Mouse (Mus musculus): Measurements from ENCODE around the gene Cdc37l1.

Cdc37l1 gene

DNA sequence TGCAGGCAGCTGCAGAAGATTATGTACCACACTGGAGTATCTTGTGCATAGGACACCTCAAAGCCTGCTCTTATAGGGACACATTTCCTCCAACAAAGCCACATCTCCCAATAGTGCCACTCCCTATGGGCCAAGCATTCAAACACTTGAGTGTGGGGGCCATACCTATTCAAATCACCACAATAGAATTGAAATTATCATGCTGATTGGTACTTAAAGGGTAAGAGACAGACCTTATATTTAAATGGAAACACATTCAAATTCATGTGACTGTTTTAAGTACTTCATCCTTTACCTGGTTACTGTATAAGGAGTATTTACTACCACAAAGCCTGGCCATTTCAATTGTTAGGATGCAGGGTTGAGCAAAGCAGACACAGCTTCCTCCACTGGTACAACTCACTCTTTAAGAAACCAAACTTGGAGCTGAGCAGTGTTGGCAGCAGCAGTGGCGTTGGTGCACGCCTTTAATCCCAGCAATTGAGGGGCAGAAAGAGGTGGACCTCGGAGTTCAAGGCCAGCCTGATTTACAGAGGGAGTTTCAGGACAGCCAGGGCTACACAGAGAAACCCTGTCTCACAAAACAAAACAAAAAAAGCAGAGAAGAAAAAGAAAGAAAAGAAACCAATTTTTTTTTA is 18.0 kb downstream of the Cdc37l1 start:
- DNase-seq (ENCODE audit: low spot score), result no peak

DNA sequence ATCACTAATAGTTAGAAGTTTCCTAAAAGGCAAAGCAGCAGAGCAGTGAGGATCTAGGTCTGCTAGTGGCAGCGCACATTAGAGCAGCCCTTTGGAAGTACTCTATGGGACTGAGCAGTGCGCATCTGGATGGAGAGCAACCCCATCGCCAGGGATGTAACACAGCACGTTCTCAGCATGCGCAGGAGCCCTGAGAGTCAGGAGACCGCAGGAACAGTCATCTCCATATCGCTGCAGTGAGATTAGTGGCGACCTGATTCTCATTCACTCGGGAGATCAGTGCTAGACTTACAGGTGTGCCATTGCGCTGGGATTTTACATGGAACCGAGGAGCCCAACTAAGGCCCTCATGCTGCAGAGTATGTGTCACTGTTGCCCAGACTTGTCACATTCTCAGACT is 18.9 kb downstream of the Cdc37l1 start:
- DNase-seq (ENCODE audit: low spot score), result no peak

DNA sequence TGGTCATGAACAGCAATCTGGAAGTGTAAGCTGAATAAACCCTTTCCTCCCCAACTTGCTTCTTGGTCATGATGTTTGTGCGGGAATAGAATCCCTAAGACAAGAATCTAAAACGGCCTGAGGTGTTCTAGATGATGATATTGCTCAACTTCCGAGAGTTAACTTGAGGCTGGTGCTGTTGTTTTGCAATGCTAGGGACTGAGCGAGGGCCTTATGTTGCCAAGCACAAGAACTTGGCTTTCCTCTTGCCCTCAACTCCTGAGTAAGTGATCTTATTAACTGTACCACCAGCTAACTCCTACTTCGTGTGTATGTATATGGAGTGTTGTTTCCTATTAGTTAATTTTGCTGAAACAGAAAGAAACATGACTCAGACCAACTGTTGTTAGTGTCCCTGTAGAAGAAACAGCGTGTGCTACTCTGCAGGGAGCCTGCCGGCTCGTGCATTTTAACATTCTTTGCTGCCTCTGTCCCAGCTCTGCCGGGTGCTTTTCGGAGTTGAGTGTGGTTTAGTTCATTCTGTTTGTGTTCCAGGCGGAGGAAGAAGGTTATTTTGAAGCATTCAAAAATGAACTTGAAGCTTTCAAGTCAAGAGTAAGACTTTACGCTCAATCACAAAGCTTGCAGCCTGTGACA is 21.3 kb downstream of the Cdc37l1 start:
- no peak for DNase-seq (ENCODE audit: low spot score)

DNA sequence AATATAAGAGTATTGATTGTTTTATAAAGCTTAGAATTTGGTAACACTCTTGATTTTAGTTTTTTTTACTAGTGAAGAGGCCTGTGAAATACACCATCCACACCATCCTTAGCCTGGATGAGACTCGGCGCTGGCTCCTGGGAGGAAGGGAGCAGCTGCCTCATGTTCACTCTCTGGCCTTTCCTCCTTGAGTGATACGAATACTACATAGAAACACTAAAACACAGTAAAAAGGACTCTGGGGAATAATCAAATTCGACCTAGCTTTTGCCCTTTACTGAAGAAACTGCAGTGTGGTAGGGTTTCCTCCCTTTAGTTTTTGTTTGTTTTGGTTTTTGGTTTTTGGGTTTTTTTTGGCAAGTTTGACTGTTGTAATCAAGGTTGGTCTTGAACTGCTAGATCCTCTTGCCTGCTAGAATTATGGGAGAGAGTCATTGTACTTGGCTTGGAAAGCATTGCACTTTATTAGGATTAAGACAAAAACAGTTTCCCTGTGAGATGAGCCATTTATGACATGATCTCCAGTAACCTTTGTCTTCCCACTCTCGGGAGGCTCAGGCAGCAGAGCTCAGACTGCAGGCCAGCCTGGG is 24.4 kb downstream of the Cdc37l1 start:
- DNase-seq (ENCODE audit: low spot score), result no peak

DNA sequence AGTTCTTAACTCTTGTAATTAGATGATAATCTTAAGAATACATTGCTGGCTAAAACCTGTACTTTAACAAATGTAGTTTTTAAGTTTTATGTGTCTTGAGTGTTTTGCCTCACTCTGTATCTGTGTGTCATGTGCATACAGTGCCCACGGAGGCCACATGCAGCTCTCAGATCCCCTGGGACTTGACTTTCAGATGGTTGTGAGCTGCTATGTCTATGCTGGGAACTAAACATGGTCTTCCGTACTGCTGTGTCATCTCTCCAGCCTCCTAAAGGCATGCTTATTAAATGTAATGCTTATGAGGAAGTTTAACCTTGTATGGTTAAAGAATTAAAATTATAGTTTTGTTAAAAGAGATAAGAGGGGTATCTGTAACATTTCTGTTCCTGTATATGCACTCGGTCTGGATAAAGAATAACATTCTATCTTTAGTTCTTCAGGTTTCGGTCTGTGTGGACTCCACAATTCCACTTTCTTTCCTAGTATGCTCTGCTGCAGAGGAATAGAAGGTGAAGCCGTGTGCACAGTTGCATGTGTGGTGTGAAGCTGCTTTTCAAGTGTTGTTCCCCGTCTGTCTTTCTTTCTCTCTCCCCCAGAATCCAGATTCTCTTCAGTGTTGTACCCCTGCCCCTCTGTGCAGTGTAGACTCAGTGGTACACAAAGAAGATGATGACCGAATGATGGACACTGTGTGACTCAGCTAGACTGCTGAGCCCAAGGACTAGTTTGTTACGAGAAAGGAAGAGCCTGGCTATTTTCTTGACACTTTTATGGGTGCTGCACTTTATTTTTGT is 25.5 kb downstream of the Cdc37l1 start:
- DNase-seq (ENCODE audit: low spot score), result no peak

DNA sequence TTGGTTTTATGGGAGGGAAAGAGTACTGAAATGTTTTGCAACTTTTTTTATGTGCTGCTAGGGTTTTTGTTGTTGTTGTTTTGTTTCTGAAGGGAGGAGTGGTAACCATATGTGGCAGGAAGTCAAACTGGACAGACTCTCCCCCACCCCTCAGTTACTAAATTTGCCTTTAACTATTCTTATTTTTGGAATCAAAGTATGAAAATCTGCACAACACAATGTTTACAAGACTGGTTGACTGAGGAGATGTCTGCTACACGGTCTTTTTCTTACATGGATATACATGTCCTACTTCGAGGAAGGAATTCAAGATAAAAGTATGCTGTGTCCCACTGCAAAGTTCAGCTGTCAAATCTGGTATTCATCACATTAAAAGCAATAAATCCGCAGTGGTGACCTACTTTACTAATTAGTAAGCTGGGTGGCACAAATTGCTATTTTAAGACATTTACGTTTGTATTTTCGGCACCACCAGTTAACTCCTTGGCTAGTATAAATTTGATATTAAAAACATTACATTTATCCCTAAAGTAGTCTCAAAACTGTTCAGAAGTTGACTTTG is 26.1 kb downstream of the Cdc37l1 start:
- DNase-seq (ENCODE audit: low spot score), result no peak

DNA sequence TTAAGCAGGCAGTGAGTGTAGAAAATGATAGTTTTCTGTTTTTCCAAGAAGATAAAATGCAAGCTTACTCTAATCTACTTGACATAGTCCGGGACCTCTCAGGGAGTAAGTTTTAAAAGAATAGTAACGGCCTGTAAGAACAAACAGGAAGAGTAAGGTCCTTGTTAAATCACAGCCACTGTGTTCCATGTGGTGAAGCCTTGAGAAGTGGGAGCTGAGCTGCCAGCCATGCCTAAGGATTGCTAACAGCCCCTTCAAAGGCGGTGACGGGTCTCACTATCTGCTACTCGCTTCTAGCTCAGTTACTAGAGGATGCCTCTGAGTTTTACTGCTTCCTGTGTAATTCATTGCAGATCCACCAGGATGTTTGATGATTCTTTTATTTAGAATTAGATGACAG is 26.6 kb downstream of the Cdc37l1 start:
- no peak for DNase-seq (ENCODE audit: low spot score)

DNA sequence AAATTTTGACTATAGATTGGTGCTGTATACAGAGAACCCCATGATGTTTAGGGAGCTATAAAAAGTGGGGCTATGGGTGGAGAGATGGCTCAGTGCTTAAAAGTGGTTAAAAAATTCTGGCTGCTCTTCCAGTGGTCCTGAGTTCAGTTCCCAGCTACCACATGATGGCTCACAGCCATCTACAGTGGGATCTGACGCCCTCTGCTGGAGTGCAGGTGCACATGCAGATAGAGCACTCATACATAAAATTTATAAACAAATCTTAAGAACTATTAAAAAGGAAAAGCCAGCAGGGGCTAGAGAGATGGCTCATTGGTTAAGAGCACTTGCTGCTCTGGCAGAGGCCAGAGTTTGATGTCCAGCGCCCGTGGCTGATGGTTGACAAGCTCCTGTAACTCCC is 29.5 kb downstream of the Cdc37l1 start:
- no peak for DNase-seq (ENCODE audit: low spot score)

DNA sequence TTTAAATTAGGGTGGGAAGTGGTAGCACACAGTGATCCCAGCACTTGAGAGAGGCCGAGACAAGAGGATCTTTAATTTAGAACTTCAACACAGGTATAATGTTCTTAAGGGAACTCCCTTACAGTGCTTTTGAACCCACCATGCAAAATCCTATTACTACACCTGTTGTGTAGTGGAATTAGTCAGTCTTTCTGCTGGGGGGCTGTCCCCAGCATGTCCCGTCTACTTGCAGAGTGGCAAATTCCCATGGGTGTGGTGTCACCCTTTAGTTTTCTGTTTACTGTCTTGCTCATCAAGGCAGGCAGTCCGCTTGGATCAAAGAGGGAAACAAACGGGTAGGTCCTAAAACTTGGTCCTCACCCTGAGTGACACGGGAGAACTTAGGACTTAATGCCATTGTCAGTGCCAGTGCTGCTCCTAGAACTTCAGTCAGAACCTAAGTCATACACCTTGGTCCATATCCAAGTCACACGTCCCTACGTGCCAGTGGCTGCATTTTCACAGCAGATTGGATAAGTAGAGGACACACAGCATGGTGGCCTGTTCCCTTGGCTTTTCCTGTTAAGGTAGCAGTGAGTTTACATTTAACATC is 31.7 kb downstream of the Cdc37l1 start:
- DNase-seq (ENCODE audit: low spot score), result no peak

DNA sequence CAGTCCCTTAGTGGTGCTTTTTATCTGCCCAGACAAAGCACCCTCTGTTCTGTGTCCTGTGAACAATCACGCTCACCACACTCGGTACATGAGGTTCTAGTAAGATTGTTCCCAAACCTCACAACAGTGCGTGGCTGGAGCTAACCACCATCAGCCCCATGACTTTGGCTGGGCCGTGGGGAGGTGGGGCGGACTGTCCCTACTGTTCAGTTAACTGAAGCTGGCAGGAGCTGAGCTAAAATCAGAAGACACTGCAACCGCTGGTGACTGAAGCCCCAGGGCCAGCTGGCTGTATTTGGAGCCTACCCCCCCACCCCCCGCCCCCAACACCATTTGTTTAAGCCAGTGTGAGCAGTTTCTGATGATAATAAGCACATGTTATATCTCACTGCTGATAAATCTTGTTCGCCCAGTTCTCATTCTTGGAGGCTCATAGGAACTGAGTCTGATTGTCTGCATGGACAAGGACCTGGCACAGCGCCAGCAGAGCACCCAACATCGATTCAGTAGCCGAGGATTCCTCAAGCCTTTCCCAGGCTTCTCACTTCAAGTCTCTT is 34.3 kb downstream of the Cdc37l1 start:
- DNase-seq (ENCODE audit: low spot score), result no peak

DNA sequence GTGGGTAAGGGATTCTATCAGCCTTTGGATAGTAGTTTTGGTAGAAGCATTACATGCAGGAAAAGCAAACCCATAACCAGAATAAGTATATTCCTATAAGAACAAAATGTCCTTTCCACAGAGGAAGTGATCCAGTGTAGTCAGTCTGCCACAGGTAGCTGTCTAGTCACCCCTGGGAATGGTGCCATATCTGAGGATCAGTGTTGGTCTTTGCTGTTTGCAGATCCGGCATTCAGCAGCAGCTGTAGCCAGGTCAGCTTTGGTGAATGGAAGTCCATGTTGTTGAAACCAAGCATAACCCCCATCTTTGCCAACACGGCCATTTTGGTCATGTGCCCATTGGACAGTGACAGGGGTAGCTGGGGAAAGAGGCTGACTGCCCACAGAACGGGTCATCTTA is 41.6 kb downstream of the Cdc37l1 start:
- DNase-seq (ENCODE audit: low spot score), result no peak

DNA sequence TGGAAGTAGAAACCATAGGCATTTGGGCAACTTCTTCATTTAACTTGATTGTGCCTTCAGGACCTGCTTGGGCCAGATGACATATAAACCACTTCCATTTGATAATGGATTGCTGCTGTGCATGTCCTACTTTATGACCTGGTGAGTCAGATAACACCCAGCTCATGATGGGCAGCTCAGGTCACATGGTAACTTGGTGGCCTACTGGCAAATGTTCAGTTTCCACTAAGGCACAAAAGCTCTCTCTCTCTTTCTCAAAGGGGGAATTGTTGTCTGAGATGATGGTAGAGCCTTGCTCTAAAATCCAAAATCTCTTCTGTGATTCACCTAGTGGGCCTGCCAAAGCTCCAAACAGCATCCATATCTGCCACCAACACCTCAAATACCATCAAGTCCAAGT is 42.5 kb downstream of the Cdc37l1 start:
- DNase-seq (ENCODE audit: low spot score), result no peak

DNA sequence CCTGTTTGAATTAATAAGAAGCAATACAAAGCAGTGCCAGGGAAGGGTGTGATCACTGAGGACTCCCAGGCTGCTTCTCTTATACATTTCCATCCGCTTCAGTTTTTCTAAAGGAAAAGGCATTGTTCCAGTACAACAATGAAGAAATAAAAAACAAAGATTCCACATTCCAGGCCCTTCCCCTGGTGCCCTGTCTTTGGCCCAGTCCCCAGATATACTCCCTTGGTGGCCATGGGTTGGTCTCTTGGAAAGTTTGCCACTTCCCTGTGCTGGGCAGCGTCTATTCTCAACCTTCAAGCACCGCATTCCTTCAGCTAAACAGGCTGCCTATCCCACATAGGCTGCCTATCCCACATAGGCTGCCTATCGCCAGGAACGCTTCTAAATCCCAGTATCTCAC is 46.9 kb downstream of the Cdc37l1 start:
- no peak for DNase-seq (ENCODE audit: low spot score)

DNA sequence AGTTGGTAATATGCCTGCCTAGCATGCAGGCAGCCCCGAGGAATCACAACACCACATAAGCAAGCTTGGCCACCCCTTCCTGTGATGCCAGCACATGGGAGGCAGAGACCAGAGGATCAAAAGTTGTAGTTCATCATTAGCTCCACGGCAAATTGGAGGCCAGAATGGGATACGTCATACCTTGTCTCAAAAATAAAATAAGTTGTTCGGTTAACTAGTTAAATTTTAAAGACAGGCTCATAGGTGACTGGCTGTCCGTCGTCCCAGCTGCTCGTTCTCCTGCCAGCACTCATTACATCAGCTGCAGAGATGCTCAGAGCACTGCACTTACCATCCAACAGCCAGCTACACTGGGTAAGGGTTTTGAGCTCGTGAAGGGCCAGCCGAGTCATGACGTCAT is 47.4 kb downstream of the Cdc37l1 start:
- DNase-seq (ENCODE audit: low spot score), result no peak

DNA sequence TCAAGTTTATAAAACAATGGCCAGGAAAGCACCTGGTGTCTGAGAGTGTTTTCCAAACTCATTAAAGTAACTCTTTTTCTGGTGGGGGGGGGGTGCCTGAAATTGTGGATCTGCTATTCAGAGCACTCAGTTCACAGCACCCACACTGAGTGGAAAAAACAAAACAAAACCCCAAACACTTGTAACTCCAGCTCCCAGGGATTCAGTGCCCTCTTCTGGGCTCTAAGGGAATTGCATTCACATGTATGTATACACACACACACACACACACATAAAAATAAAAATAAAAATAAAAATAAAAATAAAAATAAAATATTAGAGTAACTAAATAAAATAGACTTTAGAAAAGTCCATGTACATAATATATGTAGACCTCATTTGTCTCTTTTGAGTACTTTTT is 49.2 kb downstream of the Cdc37l1 start:
- DNase-seq (ENCODE audit: low spot score), result no peak

DNA sequence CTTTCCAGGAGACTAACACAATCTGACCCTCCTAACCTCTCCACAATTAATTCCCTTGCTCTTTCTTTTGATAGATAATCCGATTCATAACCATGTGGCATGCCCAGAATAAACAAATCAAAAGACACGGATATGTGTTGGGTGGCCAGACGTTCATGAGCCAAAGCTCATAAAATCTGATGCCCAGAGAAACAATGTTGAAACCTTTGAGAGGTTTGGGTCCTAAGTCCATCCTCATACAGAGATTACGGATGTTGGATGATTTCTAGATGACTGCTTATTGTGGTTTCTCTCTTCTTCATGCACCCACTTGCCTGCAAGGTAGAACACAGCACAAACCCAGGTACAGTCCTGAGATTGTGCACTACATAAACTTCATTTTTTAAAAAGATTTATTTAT is 50.1 kb downstream of the Cdc37l1 start:
- no peak for DNase-seq (ENCODE audit: low spot score)

DNA sequence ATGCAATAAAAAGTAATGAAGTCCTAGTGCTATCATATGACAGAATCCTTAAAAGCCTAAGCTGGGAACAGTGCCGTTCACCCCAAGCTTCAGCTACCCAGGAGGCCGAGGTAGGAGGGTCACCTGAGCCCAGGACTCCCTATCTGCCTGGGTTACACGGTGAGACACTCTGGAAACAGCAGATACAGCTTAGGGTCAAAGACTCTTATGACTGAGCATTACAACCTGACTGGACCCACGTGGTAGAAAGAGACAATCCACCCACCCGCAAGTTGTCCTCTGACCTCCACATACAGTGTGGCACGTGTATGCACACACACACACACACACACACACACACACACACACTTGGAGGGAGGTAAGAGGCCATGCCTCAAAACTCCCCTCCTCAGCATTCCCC is 52.0 kb downstream of the Cdc37l1 start:
- no peak for DNase-seq (ENCODE audit: low spot score)

DNA sequence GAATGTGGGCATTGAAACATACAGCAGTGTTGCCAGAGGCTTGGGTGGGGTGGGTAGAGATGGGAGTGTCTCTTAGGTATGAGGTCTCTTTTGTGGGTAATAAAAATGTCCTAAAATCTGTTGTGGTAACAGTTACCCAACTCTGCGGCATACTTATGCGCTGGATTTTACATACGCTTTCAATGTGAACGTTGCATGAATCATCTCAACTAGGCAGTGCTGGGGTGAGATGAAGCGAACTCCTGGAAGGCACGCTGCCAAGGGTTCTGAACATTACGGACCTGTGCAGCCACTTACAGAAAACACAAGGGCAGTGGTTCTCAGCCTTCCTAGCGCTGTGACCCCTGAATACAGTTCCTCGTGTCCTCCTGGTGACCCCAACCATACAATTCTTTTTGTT is 52.5 kb downstream of the Cdc37l1 start:
- no peak for DNase-seq (ENCODE audit: low spot score)

DNA sequence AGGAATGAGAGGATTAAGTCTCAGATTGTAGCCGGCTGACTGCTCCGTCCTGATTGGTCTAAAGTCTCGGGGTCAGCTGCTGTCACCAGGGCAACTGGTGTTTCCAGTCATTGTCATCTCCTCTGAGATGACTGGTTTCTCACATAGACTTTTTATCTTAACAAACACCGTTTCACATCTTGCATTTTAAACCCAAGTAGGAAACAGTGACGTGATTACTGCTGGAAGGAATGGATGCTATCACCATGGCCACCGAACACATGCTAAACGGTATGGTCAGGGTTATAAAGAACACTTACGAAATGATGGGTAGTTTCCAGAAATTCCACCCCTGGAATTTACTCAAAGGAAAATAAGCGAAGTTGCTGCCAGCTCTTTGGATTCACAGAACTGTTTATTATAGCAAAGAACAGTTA is 54.2 kb downstream of the Cdc37l1 start:
- DNase-seq (ENCODE audit: low spot score), result no peak

DNA sequence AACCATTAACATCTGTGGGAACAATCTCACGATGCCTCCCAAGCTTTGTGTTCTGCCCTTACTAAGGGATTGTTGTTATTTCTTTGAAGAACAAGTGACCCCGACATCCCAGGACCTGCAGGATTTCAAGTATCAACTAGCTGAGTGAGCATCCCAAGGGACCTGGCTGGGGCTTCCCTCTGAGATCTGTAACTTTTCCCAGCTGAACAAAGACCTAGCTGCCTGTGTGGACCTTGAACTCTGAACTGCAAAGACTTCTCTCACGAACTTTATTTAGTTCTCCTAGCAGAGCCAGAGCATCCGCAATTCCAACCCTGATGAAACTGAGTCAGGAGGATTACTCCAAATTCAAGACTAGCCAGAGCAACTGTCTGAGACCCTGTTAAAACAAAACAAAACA is 55.2 kb downstream of the Cdc37l1 start:
- no peak for DNase-seq (ENCODE audit: low spot score)

DNA sequence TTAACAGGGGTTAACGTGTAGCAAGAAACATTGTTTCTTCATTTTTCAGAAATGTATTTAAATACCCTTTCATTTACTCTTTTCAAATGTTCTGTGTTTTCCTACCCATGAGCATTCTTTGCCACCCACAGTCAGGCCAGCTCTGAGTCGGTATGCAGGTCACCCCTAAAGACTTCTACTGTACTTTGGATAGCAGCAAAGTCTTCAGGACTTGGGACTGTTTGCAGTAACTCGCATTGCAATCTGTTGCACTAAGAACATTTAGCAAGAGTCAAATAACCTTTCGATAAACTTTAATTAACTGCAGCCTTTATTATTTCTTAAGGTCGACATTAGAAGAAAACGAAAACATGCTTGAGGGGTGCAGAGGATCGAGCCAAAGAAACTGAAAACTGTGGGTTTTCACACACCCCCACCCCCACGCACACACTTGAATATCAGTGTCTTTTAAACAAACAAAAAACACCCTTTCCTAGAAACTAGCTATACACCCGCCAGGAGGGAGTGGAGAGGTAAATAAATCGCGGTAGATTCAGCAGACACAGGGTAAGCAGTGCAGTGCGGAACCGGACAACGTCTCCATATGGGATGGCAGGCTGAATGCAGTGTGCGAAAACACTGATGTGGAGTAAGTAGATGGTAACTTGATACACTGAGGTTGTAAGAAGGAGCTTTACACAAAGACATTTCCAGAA is 56.0 kb downstream of the Cdc37l1 start:
- DNase-seq (ENCODE audit: low spot score), result peak; percentile 63

Data from yolk sac, embryonic 10.5 days (tissue).